Mouse (Mus musculus): ENCODE data around the gene Capn13. TPM values are rescaled to one million over a fixed set of nuclear protein-coding genes. Genes with fewer than 3 reads are reported as not detected.

Capn13 gene
- polyA plus RNA-seq (2015; fragmentation: Nextera tagmentation; extraction: Ambion mirVana), result 0.05 and 0.26 TPM in 2 replicates

DNA sequence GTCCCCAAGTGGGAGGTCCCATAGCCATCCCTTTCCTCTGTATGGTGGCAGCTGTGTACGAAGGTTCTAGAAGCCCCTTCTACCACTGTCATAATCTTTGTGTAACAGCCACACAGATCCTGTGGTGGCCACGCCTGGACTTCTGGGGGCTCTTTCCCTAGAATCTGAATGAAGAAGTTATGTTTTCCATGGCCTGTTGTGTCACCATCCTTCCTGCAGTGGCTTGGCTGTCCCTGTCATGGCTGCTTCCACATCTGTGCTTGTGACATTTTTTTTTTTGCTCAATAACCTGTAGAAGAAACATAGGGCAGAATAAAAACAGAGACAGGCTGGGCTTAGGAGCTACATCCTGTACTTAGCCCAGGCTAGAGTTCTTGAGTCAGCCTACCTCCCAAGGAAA lies at the start of gene Capn13:
Gene Capn13, minus strand, starts transcription at position 5 of the 400 bp plus-strand sequence.
- Histone ChIP-seq H3K9ac (no peak within 1 kb of the TSS), H3K4me2 (no peak within 1 kb of the TSS), H3K27me3 (no peaks in the 10 kb centered on the region), H3K27ac (replicated peaks) (no peak within 1 kb of the TSS), H3K4me1 (replicated peaks) (no peaks in the 10 kb centered on the region), H3K9me3 (no peaks in the 10 kb centered on the region), H3K36me3 (no peaks in the 10 kb centered on the region), H3K4me3 (no peak within 1 kb of the TSS)
- 91% methylated on average over 2 of the region's 2 CpGs for WGBS
- ATAC-seq (ENCODE audit: low FRiP score, low read depth), result no peak

DNA sequence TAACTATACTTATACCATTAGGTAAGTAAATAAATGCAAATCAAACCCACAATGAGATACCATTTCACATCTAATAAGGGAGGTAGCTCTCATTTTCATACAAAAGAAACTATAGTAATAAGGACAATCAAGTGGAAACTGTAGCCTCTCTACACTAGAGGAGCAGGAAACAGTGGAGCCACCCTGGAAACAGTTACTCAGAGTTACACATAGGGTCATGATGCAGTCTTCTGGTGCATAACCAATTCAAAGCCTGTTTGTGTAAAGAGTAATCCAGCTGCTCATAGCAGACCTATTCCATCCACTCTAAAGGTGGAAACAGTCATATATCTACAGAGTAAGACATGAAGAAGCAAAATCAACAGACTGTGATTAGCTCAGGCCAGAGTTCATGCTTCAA lies 48.4 kb upstream of the Capn13 start:
- no peaks in the 10 kb centered on the region for H3K4me1 ChIP-seq (replicated peaks)
- no peaks in the 10 kb centered on the region for H3K27me3 ChIP-seq
- no peaks in the 10 kb centered on the region for H3K36me3 ChIP-seq
- H3K4me3 ChIP-seq, result no peak overlapping the region
- no peak overlapping the region for H3K27ac ChIP-seq (replicated peaks)
- no peak for ATAC-seq (ENCODE audit: low FRiP score, low read depth)
- no peak overlapping the region for H3K4me2 ChIP-seq
- H3K9me3 ChIP-seq, result no peaks in the 10 kb centered on the region
- H3K9ac ChIP-seq, result no peak overlapping the region

DNA sequence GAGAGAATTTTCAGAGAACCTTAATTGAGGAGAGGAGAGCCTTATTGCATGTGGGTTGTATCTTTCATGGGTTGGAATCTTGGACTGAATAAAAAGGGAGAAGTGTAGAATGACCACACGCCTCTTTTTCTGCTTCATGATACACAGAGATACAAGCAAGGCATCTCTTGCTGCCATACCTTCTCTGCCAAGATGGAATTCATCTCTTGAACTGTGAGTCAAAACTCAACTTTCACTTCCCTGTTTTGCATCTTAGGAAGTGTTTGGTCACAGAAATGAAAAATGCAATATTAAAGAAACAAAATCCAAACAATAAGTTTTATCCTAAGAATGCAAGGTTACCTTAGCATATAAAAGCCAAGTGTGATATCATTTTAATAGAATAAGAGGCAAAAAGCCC lies 40.1 kb upstream of the Capn13 start:
- Histone ChIP-seq H3K4me3 (no peak overlapping the region), H3K4me1 (replicated peaks) (no peaks in the 10 kb centered on the region), H3K4me2 (no peak overlapping the region), H3K9ac (no peak overlapping the region), H3K36me3 (no peaks in the 10 kb centered on the region), H3K9me3 (no peaks in the 10 kb centered on the region), H3K27ac (replicated peaks) (no peak overlapping the region), H3K27me3 (no peaks in the 10 kb centered on the region)
- ATAC-seq (ENCODE audit: low FRiP score, low read depth), result no peak
- 92% methylated on average over 1 of the region's 1 CpGs for WGBS

DNA sequence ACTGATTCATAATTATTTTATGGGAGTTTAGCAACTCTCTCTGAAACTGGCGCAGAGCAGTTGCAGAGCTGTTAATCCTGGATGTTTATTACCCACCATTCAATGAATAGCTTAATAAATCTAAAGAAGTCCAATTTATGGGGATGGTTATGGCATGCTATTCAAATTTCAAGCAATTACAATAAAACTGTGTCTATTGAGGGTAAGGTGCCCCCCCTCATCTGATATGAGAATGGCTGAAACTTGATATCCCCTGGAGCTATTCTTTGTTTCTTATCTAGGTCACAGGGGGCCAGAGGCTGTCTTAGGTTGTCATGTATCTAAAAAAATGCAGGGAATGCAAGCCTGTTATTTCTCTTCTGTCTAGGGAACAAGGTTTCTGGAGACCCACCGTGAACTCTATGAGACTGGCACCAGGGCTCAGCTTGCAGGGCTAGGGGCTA lies 31.9 kb upstream of the Capn13 start:
- Histone ChIP-seq H3K27ac (replicated peaks) (no peak overlapping the region), H3K9ac (no peak overlapping the region), H3K27me3 (no peaks in the 10 kb centered on the region), H3K4me1 (replicated peaks) (no peaks in the 10 kb centered on the region), H3K36me3 (no peaks in the 10 kb centered on the region), H3K9me3 (no peaks in the 10 kb centered on the region), H3K4me3 (no peak overlapping the region), H3K4me2 (no peak overlapping the region)
- WGBS, result 57% methylated on average over 2 of the region's 2 CpGs
- ATAC-seq (ENCODE audit: low FRiP score, low read depth), result no peak

- Histone ChIP-seq H3K4me3 (no peak overlapping the region), H3K9me3 (no peaks in the 10 kb centered on the region), H3K4me2 (no peak overlapping the region), H3K4me1 (replicated peaks) (no peaks in the 10 kb centered on the region), H3K9ac (no peak overlapping the region), H3K27ac (replicated peaks) (no peak overlapping the region), H3K27me3 (no peaks in the 10 kb centered on the region), H3K36me3 (no peaks in the 10 kb centered on the region)
- WGBS, result 96% methylated on average over 1 of the region's 1 CpGs
- ATAC-seq (ENCODE audit: low FRiP score, low read depth), result no peak
Observed at GRCm38 (mm10) chr17:73432058-73432457, 31.4 kb upstream of the Capn13 start.

GRCm38 (mm10) chr17:73417382-73417781 lies 16.7 kb upstream of the Capn13 start:
- ATAC-seq (ENCODE audit: low FRiP score, low read depth), result no peak
- H3K4me2 ChIP-seq, result no peak overlapping the region
- H3K4me3 ChIP-seq, result no peak overlapping the region
- no peaks in the 10 kb centered on the region for H3K9me3 ChIP-seq
- H3K36me3 ChIP-seq, result no peaks in the 10 kb centered on the region
- no peak overlapping the region for H3K27ac ChIP-seq (replicated peaks)
- H3K9ac ChIP-seq, result no peak overlapping the region
- no peaks in the 10 kb centered on the region for H3K27me3 ChIP-seq
- 44% methylated on average over 2 of the region's 2 CpGs for WGBS
- no peaks in the 10 kb centered on the region for H3K4me1 ChIP-seq (replicated peaks)

- Histone ChIP-seq H3K9me3 (no peaks in the 10 kb centered on the region), H3K4me1 (replicated peaks) (peaks cover 6% of the 10 kb centered on the region; the same call in 1 of the 2 replicates), H3K27ac (replicated peaks) (no peak overlapping the region), H3K27me3 (no peaks in the 10 kb centered on the region), H3K9ac (no peak overlapping the region), H3K36me3 (no peaks in the 10 kb centered on the region), H3K4me2 (no peak overlapping the region), H3K4me3 (no peak overlapping the region)
- WGBS, result 73% methylated on average over 6 of the region's 6 CpGs
- ATAC-seq (ENCODE audit: low FRiP score, low read depth), result no peak
Observed at GRCm38 (mm10) chr17:73416181-73416795, 15.6 kb upstream of the Capn13 start.

DNA sequence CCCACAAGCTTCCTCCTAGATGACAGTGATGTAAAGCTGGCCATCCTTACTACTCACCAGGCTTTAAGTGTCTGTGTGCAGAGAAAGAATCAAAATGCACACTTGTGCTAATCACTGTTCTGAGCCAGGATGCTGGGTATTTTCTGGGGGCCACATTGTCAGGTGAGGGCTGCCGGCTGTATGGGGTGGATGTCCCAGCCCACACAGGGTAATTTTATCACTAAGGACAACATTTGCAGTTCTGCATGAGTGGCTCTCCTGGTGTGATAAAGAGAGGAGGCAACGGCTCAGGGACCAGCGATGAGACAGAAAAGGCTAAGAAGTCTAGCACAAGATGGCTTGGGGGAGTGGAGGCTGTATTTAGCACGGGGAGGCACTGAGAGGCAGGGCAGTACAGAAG lies 11.2 kb upstream of the Capn13 start:
- Histone ChIP-seq H3K4me2 (no peak overlapping the region), H3K9ac (no peak overlapping the region), H3K27me3 (no peaks in the 10 kb centered on the region), H3K27ac (replicated peaks) (no peak overlapping the region), H3K4me1 (replicated peaks) (peaks cover 6% of the 10 kb centered on the region; the same call in 1 of the 2 replicates), H3K4me3 (no peak overlapping the region), H3K9me3 (no peaks in the 10 kb centered on the region), H3K36me3 (no peaks in the 10 kb centered on the region)
- WGBS, result 41% methylated on average over 4 of the region's 4 CpGs
- ATAC-seq (ENCODE audit: low FRiP score, low read depth), result no peak

- no peaks in the 10 kb centered on the region for H3K27me3 ChIP-seq
- ATAC-seq (ENCODE audit: low FRiP score, low read depth), result no peak
- H3K4me3 ChIP-seq, result no peak overlapping the region
- H3K9me3 ChIP-seq, result no peaks in the 10 kb centered on the region
- WGBS, result 88% methylated on average over 2 of the region's 2 CpGs
- no peaks in the 10 kb centered on the region for H3K36me3 ChIP-seq
- no peaks in the 10 kb centered on the region for H3K4me1 ChIP-seq (replicated peaks)
- no peak overlapping the region for H3K27ac ChIP-seq (replicated peaks)
- no peak overlapping the region for H3K9ac ChIP-seq
- no peak overlapping the region for H3K4me2 ChIP-seq
Observed at GRCm38 (mm10) chr17:73401272-73401671, 606 bp upstream of the Capn13 start.

- Histone ChIP-seq H3K9me3 (no peaks in the 10 kb centered on the region), H3K36me3 (no peaks in the 10 kb centered on the region), H3K4me1 (replicated peaks) (no peaks in the 10 kb centered on the region), H3K27me3 (no peaks in the 10 kb centered on the region), H3K4me2 (no peak overlapping the region), H3K4me3 (no peak overlapping the region), H3K27ac (replicated peaks) (no peak overlapping the region), H3K9ac (no peak overlapping the region)
- WGBS, result 58% methylated on average over 2 of the region's 2 CpGs
- ATAC-seq (ENCODE audit: low FRiP score, low read depth), result no peak
Observed at GRCm38 (mm10) chr17:73399136-73399535, 1.5 kb downstream of the Capn13 start.

- Histone ChIP-seq H3K27me3 (no peaks in the 10 kb centered on the region), H3K36me3 (no peaks in the 10 kb centered on the region)
Observed at GRCm38 (mm10) chr17:73393361-73393760, 7.3 kb downstream of the Capn13 start.

DNA sequence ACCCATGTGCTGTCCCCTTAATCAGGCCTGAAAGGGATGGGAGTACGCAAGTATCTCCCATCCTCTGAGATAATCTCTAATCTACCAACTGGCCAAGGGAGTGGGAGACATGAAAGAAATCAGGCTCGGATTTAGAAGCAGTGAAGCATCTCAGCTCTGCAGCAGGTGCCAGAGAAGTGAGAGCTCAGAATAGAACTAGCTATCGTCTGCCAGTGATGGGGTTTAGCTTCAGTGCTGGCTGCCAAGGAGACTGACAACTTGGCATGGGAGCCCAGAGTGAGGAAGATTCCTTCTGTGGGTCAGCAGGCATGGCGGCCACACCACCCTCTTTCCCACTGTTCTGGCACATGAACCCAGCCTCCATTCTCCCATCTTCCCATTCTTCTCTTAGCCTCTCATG lies 8.9 kb downstream of the Capn13 start:
- no peak for ATAC-seq (ENCODE audit: low FRiP score, low read depth)
- H3K27me3 ChIP-seq, result no peaks in the 10 kb centered on the region
- H3K36me3 ChIP-seq, result no peaks in the 10 kb centered on the region
- H3K4me3 ChIP-seq, result no peak overlapping the region
- WGBS, result 65% methylated on average over 4 of the region's 4 CpGs
- H3K4me2 ChIP-seq, result no peak overlapping the region
- H3K27ac ChIP-seq (replicated peaks), result no peak overlapping the region
- no peaks in the 10 kb centered on the region for H3K9me3 ChIP-seq
- H3K9ac ChIP-seq, result no peak overlapping the region
- H3K4me1 ChIP-seq (replicated peaks), result peaks cover 20% of the 10 kb centered on the region

More at GRCm38 (mm10) chr17:73393361-73393760, 7.3 kb downstream of the Capn13 start:
- Histone ChIP-seq H3K4me3 (no peak overlapping the region), H3K4me1 (replicated peaks) (peaks cover 20% of the 10 kb centered on the region), H3K27ac (replicated peaks) (no peak overlapping the region), H3K9me3 (no peaks in the 10 kb centered on the region), H3K4me2 (no peak overlapping the region), H3K9ac (no peak overlapping the region)
- 79% methylated on average over 1 of the region's 1 CpGs for WGBS
- no peak for ATAC-seq (ENCODE audit: low FRiP score, low read depth)
